Mouse (Mus musculus): ENCODE results near the gene Syt14. TPM values are rescaled to one million over a fixed set of nuclear protein-coding genes. Genes with fewer than 3 reads are reported as not detected.

Syt14 gene
- polyA plus RNA-seq (2014; fragmentation: Nextera tagmentation; extraction: Ambion mirVana): 5.6 and 5.8 TPM in 2 replicates

- no peak within 1 kb of the TSS for H3K27ac ChIP-seq (replicated peaks; ENCODE audit: low read depth, low read length)
- DNase-seq (ENCODE audit: low spot score) (peak; percentile 94), ATAC-seq (ENCODE audit: insufficient number of reproducible peaks, low FRiP score, low TSS enrichment, low read depth) (peak; percentile 98)
- peaks cover 9% of the 10 kb centered on the region; the same call in 1 of the 2 replicates for H3K4me1 ChIP-seq (ENCODE audit: control insufficient read depth, insufficient read depth, low read length)
- WGBS: under 1% methylated on average over 67 of the region's 67 CpGs
- H3K9me3 ChIP-seq (ENCODE audit: control insufficient read depth, low read length): no peaks in the 10 kb centered on the region
- H3K36me3 ChIP-seq (ENCODE audit: control insufficient read depth, insufficient read depth, low read length): no peaks in the 10 kb centered on the region
- H3K27me3 ChIP-seq (ENCODE audit: control insufficient read depth, insufficient read depth, low read length): no peaks in the 10 kb centered on the region
- H3K4me2 ChIP-seq (ENCODE audit: low read depth, severe bottlenecking): peak within 1 kb of the TSS; percentile 81
- peak within 1 kb of the TSS; percentile 78 for H3K4me3 ChIP-seq (ENCODE audit: low read depth, low read length)
- H3K9ac ChIP-seq (ENCODE audit: low read length): peak within 1 kb of the TSS; percentile 75
These were observed at the start of gene Syt14 for GRCm38 (mm10) chr1:193035371-193036238. Syt14 (minus strand) TSS chr1:193035775.

GRCm38 (mm10) chr1:193084016-193084415 lies 48.4 kb upstream of the Syt14 start:
- H3K4me3 ChIP-seq (ENCODE audit: low read depth, low read length): no peak overlapping the region
- H3K4me2 ChIP-seq (ENCODE audit: low read depth, severe bottlenecking): no peak overlapping the region
- no peak overlapping the region for H3K9ac ChIP-seq (ENCODE audit: low read length)
- H3K27me3 ChIP-seq (ENCODE audit: control insufficient read depth, insufficient read depth, low read length): no peaks in the 10 kb centered on the region
- DNase-seq (ENCODE audit: low spot score) (no peak), ATAC-seq (ENCODE audit: insufficient number of reproducible peaks, low FRiP score, low TSS enrichment, low read depth) (no peak)
- 90% methylated on average over 1 of the region's 1 CpGs for WGBS
- peaks cover 8% of the 10 kb centered on the region for H3K4me1 ChIP-seq (ENCODE audit: control insufficient read depth, insufficient read depth, low read length)
- no peak overlapping the region for H3K27ac ChIP-seq (replicated peaks; ENCODE audit: low read depth, low read length)
- H3K36me3 ChIP-seq (ENCODE audit: control insufficient read depth, insufficient read depth, low read length): no peaks in the 10 kb centered on the region
- H3K9me3 ChIP-seq (ENCODE audit: control insufficient read depth, low read length): no peaks in the 10 kb centered on the region

- no peak overlapping the region for H3K4me3 ChIP-seq (ENCODE audit: low read depth, low read length)
- no peaks in the 10 kb centered on the region for H3K27me3 ChIP-seq (ENCODE audit: control insufficient read depth, insufficient read depth, low read length)
- ATAC-seq (ENCODE audit: insufficient number of reproducible peaks, low FRiP score, low TSS enrichment, low read depth) (no peak), DNase-seq (ENCODE audit: low spot score) (no peak)
- H3K27ac ChIP-seq (replicated peaks; ENCODE audit: low read depth, low read length): no peak overlapping the region
- H3K4me2 ChIP-seq (ENCODE audit: low read depth, severe bottlenecking): no peak overlapping the region
- WGBS: 73% methylated on average over 7 of the region's 7 CpGs
- H3K9me3 ChIP-seq (ENCODE audit: control insufficient read depth, low read length): no peaks in the 10 kb centered on the region
- H3K4me1 ChIP-seq (ENCODE audit: control insufficient read depth, insufficient read depth, low read length): peaks cover 8% of the 10 kb centered on the region
- H3K36me3 ChIP-seq (ENCODE audit: control insufficient read depth, insufficient read depth, low read length): no peaks in the 10 kb centered on the region
- no peak overlapping the region for H3K9ac ChIP-seq (ENCODE audit: low read length)
These were observed 47.5 kb upstream of the Syt14 start for GRCm38 (mm10) chr1:193083051-193083450.

GRCm38 (mm10) chr1:193082311-193082921 lies 46.8 kb upstream of the Syt14 start:
- Histone ChIP-seq H3K9ac (ENCODE audit: low read length) (no peak overlapping the region), H3K4me3 (ENCODE audit: low read depth, low read length) (no peak overlapping the region), H3K27ac (replicated peaks; ENCODE audit: low read depth, low read length) (no peak overlapping the region), H3K4me2 (ENCODE audit: low read depth, severe bottlenecking) (no peak overlapping the region), H3K4me1 (ENCODE audit: control insufficient read depth, insufficient read depth, low read length) (peaks cover 6% of the 10 kb centered on the region), H3K9me3 (ENCODE audit: control insufficient read depth, low read length) (no peaks in the 10 kb centered on the region), H3K27me3 (ENCODE audit: control insufficient read depth, insufficient read depth, low read length) (no peaks in the 10 kb centered on the region), H3K36me3 (ENCODE audit: control insufficient read depth, insufficient read depth, low read length) (no peaks in the 10 kb centered on the region)
- ATAC-seq (ENCODE audit: insufficient number of reproducible peaks, low FRiP score, low TSS enrichment, low read depth) (no peak), DNase-seq (ENCODE audit: low spot score) (no peak)
- 24% methylated on average over 10 of the region's 10 CpGs for WGBS

GRCm38 (mm10) chr1:193062618-193063017 lies 27.0 kb upstream of the Syt14 start:
- DNase-seq (ENCODE audit: low spot score): no peak
- Histone ChIP-seq H3K27me3 (ENCODE audit: control insufficient read depth, insufficient read depth, low read length) (no peaks in the 10 kb centered on the region), H3K36me3 (ENCODE audit: control insufficient read depth, insufficient read depth, low read length) (no peaks in the 10 kb centered on the region), H3K4me3 (ENCODE audit: low read depth, low read length) (no peak overlapping the region), H3K9ac (ENCODE audit: low read length) (no peak overlapping the region), H3K4me2 (ENCODE audit: low read depth, severe bottlenecking) (no peak overlapping the region), H3K9me3 (ENCODE audit: control insufficient read depth, low read length) (no peaks in the 10 kb centered on the region), H3K27ac (replicated peaks; ENCODE audit: low read depth, low read length) (no peak overlapping the region), H3K4me1 (ENCODE audit: control insufficient read depth, insufficient read depth, low read length) (no peaks in the 10 kb centered on the region)
- no peak for ATAC-seq (ENCODE audit: insufficient number of reproducible peaks, low FRiP score, low TSS enrichment, low read depth)
- WGBS: 96% methylated on average over 3 of the region's 3 CpGs

- Histone ChIP-seq H3K4me3 (ENCODE audit: low read depth, low read length) (no peak overlapping the region), H3K9ac (ENCODE audit: low read length) (no peak overlapping the region), H3K27ac (replicated peaks; ENCODE audit: low read depth, low read length) (no peak overlapping the region), H3K36me3 (ENCODE audit: control insufficient read depth, insufficient read depth, low read length) (no peaks in the 10 kb centered on the region), H3K4me1 (ENCODE audit: control insufficient read depth, insufficient read depth, low read length) (no peaks in the 10 kb centered on the region), H3K9me3 (ENCODE audit: control insufficient read depth, low read length) (no peaks in the 10 kb centered on the region), H3K27me3 (ENCODE audit: control insufficient read depth, insufficient read depth, low read length) (no peaks in the 10 kb centered on the region), H3K4me2 (ENCODE audit: low read depth, severe bottlenecking) (no peak overlapping the region)
- no peak for ATAC-seq (ENCODE audit: insufficient number of reproducible peaks, low FRiP score, low TSS enrichment, low read depth)
- DNase-seq (ENCODE audit: low spot score): no peak
- WGBS: 82% methylated on average over 2 of the region's 2 CpGs
These were observed 24.6 kb upstream of the Syt14 start for GRCm38 (mm10) chr1:193060167-193060566.

GRCm38 (mm10) chr1:193059596-193059995 lies 24.0 kb upstream of the Syt14 start:
- ATAC-seq (ENCODE audit: insufficient number of reproducible peaks, low FRiP score, low TSS enrichment, low read depth): no peak
- Histone ChIP-seq H3K36me3 (ENCODE audit: control insufficient read depth, insufficient read depth, low read length) (no peaks in the 10 kb centered on the region), H3K27me3 (ENCODE audit: control insufficient read depth, insufficient read depth, low read length) (no peaks in the 10 kb centered on the region), H3K4me1 (ENCODE audit: control insufficient read depth, insufficient read depth, low read length) (no peaks in the 10 kb centered on the region), H3K9ac (ENCODE audit: low read length) (no peak overlapping the region), H3K9me3 (ENCODE audit: control insufficient read depth, low read length) (no peaks in the 10 kb centered on the region), H3K4me3 (ENCODE audit: low read depth, low read length) (no peak overlapping the region), H3K4me2 (ENCODE audit: low read depth, severe bottlenecking) (no peak overlapping the region), H3K27ac (replicated peaks; ENCODE audit: low read depth, low read length) (no peak overlapping the region)
- no peak for DNase-seq (ENCODE audit: low spot score)
- WGBS: 81% methylated on average over 5 of the region's 5 CpGs

- WGBS: 52% methylated on average over 5 of the region's 5 CpGs
These were observed 18.8 kb upstream of the Syt14 start for GRCm38 (mm10) chr1:193054401-193054800.

More at GRCm38 (mm10) chr1:193054401-193054800, 18.8 kb upstream of the Syt14 start:
- H3K9me3 ChIP-seq (ENCODE audit: control insufficient read depth, low read length): no peaks in the 10 kb centered on the region
- no peaks in the 10 kb centered on the region for H3K27me3 ChIP-seq (ENCODE audit: control insufficient read depth, insufficient read depth, low read length)
- no peaks in the 10 kb centered on the region for H3K4me1 ChIP-seq (ENCODE audit: control insufficient read depth, insufficient read depth, low read length)
- H3K9ac ChIP-seq (ENCODE audit: low read length): no peak overlapping the region
- H3K4me3 ChIP-seq (ENCODE audit: low read depth, low read length): no peak overlapping the region
- no peaks in the 10 kb centered on the region for H3K36me3 ChIP-seq (ENCODE audit: control insufficient read depth, insufficient read depth, low read length)
- no peak overlapping the region for H3K27ac ChIP-seq (replicated peaks; ENCODE audit: low read depth, low read length)
- ATAC-seq (ENCODE audit: insufficient number of reproducible peaks, low FRiP score, low TSS enrichment, low read depth) (no peak), DNase-seq (ENCODE audit: low spot score) (peak; percentile 17)
- H3K4me2 ChIP-seq (ENCODE audit: low read depth, severe bottlenecking): no peak overlapping the region

Measured in limb, embryonic 11.5 days (tissue).